Mouse (Mus musculus): ENCODE data around the gene Etl4. TPM values are rescaled to one million over a fixed set of nuclear protein-coding genes. Genes with fewer than 3 reads are reported as not detected.

Gene Etl4
- polyA plus RNA-seq, 1 experiment from 2014 or later = 12.7 TPM

DNA sequence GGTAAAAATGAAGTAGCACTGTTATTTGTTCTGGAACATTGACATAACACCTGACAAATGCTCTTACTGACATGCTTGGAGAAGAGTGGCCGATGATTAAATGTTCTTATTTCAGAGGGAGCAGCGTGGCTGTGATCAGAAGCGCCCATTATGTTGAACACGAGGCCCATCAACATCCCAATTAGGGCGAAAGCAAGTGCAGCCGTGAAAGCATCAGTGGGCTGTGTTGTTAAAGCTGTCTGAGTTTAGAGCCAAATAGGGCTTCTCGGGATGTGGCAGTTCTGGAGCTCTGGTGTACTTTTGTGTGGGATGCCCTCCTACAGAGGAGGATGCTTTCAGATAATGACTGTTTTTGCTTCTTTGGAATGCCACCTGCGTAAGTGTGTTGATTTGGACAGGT, 699.6 kb downstream of the Etl4 start:
- Histone ChIP-seq H3K9ac (no peak overlapping the region), H3K4me2 (replicated peaks) (no peak overlapping the region), H3K27ac (no peak overlapping the region), H3K27me3 (replicated peaks) (no peaks in the 10 kb centered on the region), H3K36me3 (no peaks in the 10 kb centered on the region), H3K4me3 (no peak overlapping the region), H3K9me3 (no peaks in the 10 kb centered on the region), H3K4me1 (no peaks in the 10 kb centered on the region)
- no peak for ATAC-seq (ENCODE audit: low FRiP score, low read depth)
- 62% methylated on average over 8 of the region's 8 CpGs for WGBS

DNA sequence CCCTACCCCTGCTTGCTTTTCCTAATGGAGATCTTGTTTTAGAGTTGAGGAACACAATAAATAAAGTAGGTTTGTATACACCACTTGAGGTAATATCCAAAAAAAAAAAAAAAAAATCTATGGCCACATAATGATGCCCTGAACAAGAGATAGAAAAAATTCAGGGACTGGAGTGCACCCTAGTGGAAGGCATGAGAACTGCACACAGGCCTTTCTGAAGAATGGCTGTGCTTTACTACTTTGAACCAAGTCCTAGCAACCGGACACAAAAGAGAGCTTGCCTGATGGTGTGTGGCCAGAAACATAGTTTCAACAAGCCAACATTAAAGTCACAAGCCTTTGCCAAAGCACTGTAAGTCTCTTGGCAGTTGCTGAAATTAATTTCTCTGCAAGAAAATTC, 706.4 kb downstream of the Etl4 start:
- H3K36me3 ChIP-seq = no peaks in the 10 kb centered on the region
- H3K9ac ChIP-seq = no peak overlapping the region
- H3K27ac ChIP-seq = no peak overlapping the region
- no peak overlapping the region for H3K4me2 ChIP-seq (replicated peaks)
- H3K27me3 ChIP-seq (replicated peaks) = no peaks in the 10 kb centered on the region
- WGBS = 71% methylated on average over 1 of the region's 1 CpGs
- ATAC-seq (ENCODE audit: low FRiP score, low read depth) = no peak
- H3K4me1 ChIP-seq = no peaks in the 10 kb centered on the region
- no peaks in the 10 kb centered on the region for H3K9me3 ChIP-seq
- no peak overlapping the region for H3K4me3 ChIP-seq

DNA sequence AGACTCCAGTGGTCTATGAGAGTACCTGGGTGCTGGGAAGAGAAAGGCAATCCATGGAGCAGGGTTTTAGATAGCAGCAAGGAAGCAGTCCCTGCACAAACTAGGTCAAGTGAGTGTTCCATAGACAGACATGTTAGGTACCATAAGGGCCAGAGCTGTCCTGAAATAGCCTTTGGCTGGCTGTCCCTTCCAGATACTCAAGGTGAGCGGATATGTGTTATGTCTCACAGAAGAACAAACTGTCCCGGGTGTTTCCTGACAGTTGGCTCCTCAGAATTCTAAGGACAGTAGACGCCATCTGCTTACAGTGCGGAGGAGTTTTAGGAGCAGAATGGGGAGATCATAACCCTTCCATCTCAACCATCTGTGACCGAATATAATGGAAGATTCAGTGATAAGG, 708.8 kb downstream of the Etl4 start:
- no peak overlapping the region for H3K4me2 ChIP-seq (replicated peaks)
- no peak for ATAC-seq (ENCODE audit: low FRiP score, low read depth)
- H3K9me3 ChIP-seq = no peaks in the 10 kb centered on the region
- no peaks in the 10 kb centered on the region for H3K4me1 ChIP-seq
- 91% methylated on average over 5 of the region's 5 CpGs for WGBS
- H3K27me3 ChIP-seq (replicated peaks) = no peaks in the 10 kb centered on the region
- H3K9ac ChIP-seq = no peak overlapping the region
- no peak overlapping the region for H3K27ac ChIP-seq
- H3K36me3 ChIP-seq = no peaks in the 10 kb centered on the region
- no peak overlapping the region for H3K4me3 ChIP-seq

DNA sequence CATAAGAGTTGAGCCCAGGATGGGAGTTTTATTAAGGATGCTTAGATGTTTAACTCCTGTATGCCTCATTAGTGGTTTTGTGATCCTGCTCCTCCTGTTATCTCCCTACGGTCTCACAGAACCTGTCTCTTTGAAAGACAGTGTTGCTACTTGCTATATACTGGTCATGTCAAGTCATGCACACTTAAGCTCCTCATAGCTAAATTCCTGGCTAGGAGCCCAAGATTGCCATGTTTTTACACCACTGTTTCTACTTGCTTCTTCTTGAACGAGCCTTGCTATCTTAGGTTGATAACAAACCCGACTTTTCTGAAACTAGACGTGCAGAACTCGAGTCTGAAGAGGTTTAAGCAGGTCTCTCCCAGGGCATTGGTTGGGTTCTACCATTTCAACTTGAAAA, 710.3 kb downstream of the Etl4 start:
- no peak overlapping the region for H3K4me3 ChIP-seq
- H3K9ac ChIP-seq = no peak overlapping the region
- ATAC-seq (ENCODE audit: low FRiP score, low read depth) = no peak
- H3K27ac ChIP-seq = no peak overlapping the region
- H3K36me3 ChIP-seq = no peaks in the 10 kb centered on the region
- H3K4me2 ChIP-seq (replicated peaks) = no peak overlapping the region
- no peaks in the 10 kb centered on the region for H3K27me3 ChIP-seq (replicated peaks)
- WGBS = 88% methylated on average over 5 of the region's 5 CpGs
- no peaks in the 10 kb centered on the region for H3K4me1 ChIP-seq
- H3K9me3 ChIP-seq = no peaks in the 10 kb centered on the region

DNA sequence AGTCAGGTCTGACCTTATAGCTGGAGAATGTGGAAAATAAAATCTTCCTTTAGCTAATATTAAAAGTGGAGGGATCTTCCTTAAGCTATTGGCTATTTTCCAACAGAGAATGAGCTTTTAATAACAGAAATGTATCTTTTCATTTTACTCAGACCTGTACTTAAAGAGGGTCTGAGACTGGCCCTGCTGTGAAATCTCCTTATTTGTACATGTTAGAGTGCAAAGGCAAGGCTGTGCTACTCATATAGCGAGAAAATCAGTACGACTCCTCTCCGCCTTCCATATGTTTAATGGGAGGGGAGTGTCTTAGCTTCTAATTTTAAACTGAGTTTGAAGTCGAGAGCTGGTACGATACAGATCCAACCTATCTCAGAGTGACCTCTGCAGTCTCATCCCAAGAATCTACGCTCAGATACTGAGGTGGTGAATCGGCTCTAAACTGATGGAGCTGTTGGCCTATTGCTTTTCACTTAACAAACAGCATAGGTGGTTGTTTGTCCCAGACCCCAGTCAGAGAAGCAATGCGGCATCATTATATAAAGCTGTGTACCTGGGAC, 719.7 kb downstream of the Etl4 start:
- Histone ChIP-seq H3K27me3 (replicated peaks) (no peaks in the 10 kb centered on the region), H3K4me2 (replicated peaks) (no peak overlapping the region), H3K9ac (no peak overlapping the region), H3K27ac (no peak overlapping the region), H3K36me3 (no peaks in the 10 kb centered on the region), H3K4me1 (no peaks in the 10 kb centered on the region), H3K9me3 (no peaks in the 10 kb centered on the region), H3K4me3 (no peak overlapping the region)
- no peak for ATAC-seq (ENCODE audit: low FRiP score, low read depth)
- 89% methylated on average over 8 of the region's 8 CpGs for WGBS

DNA sequence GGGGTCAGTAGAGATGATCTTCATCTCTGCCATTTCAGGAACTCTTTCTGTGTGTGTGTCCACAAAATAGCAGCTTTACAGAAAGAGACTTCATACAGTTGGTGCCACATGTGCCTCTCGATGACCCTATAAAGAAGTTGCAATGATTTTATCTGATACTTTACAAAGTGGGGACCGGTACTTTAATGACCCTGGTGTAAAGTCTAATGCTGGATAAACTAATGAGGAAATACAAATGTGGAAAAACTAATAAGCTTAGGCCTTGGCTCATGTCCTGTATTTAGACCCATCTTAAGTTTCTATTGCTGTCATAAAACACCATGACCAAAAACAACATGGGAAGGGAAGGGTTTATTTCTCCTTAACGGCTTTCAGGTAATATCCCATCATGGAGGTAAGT, 729.0 kb downstream of the Etl4 start:
- no peak for ATAC-seq (ENCODE audit: low FRiP score, low read depth)
- H3K27me3 ChIP-seq (replicated peaks) = no peaks in the 10 kb centered on the region
- no peaks in the 10 kb centered on the region for H3K4me1 ChIP-seq
- H3K9me3 ChIP-seq = no peaks in the 10 kb centered on the region
- WGBS = 90% methylated on average over 3 of the region's 3 CpGs
- no peak overlapping the region for H3K4me3 ChIP-seq
- H3K4me2 ChIP-seq (replicated peaks) = no peak overlapping the region
- H3K27ac ChIP-seq = no peak overlapping the region
- no peak overlapping the region for H3K9ac ChIP-seq
- no peaks in the 10 kb centered on the region for H3K36me3 ChIP-seq

DNA sequence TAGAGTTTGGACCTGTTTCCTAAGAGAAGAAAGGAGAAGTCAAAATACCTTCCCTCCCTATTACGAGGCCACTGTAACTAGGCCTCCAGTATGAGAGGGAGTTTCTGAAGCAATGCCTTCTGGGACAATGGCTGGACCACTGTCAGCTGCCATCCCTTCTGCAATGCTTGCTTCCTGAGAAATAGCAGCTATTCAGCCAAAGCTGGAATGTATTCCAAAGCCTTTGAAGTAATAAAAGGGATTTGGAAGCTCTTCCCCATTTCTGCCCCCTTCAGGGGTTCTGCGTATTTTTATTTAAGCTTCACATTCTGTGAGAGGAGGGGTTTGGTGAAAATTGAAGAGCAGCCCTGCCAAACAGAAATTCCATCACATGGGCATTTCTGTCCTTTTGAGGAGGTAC, 730.1 kb downstream of the Etl4 start:
- Histone ChIP-seq H3K27me3 (replicated peaks) (no peaks in the 10 kb centered on the region), H3K27ac (no peak overlapping the region), H3K36me3 (no peaks in the 10 kb centered on the region), H3K9ac (no peak overlapping the region), H3K9me3 (no peaks in the 10 kb centered on the region), H3K4me3 (no peak overlapping the region), H3K4me2 (replicated peaks) (no peak overlapping the region), H3K4me1 (no peaks in the 10 kb centered on the region)
- WGBS = 80% methylated on average over 2 of the region's 2 CpGs
- no peak for ATAC-seq (ENCODE audit: low FRiP score, low read depth)

DNA sequence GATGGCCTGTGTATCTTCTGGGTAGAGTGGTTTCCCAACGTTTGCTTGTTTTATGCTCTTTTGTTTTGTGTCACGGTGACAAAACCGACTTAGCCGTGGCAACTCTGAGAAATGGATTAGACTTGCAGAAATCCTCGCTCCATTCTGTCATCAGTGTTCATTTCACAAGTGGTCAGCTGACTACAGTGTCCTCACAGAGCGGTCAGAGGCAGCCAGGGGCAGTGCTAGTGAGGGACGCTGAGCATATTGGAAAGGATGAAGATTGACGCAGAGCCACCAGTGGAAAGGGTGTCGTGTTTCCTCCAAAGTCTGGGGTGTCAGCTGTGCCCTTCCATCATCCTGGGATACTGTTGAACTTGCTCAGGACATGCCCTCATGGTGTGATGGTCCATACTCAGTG, 733.2 kb downstream of the Etl4 start:
- no peak overlapping the region for H3K4me2 ChIP-seq (replicated peaks)
- H3K36me3 ChIP-seq = no peaks in the 10 kb centered on the region
- no peak for ATAC-seq (ENCODE audit: low FRiP score, low read depth)
- H3K4me1 ChIP-seq = no peaks in the 10 kb centered on the region
- WGBS = 74% methylated on average over 9 of the region's 9 CpGs
- H3K27ac ChIP-seq = no peak overlapping the region
- no peaks in the 10 kb centered on the region for H3K27me3 ChIP-seq (replicated peaks)
- H3K9ac ChIP-seq = no peak overlapping the region
- H3K9me3 ChIP-seq = no peaks in the 10 kb centered on the region
- H3K4me3 ChIP-seq = no peak overlapping the region

DNA sequence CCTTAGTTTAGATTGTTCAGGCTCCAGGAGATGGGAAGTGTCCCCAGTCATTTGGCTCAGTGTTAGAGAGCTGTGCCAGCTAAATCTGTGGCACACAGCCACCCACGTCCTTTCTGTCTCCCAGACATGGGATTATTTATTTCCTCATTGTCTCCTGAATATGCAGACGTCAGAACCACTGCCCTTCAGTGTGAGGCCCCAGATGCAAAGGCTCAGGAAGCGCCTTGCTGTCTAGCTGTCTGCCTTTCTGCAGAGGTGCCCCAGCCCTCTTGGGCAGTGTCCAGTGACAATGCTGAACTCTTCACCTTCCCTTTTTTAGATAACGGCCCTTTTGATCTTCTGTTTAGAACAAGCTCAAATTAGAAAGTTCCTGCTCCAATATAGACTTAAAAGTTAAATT, 740.2 kb downstream of the Etl4 start:
- WGBS = 22% methylated on average over 4 of the region's 4 CpGs
- H3K27me3 ChIP-seq (replicated peaks) = no peaks in the 10 kb centered on the region
- H3K9ac ChIP-seq = no peak overlapping the region
- H3K36me3 ChIP-seq = no peaks in the 10 kb centered on the region
- H3K4me1 ChIP-seq = no peaks in the 10 kb centered on the region
- H3K27ac ChIP-seq = no peak overlapping the region
- ATAC-seq (ENCODE audit: low FRiP score, low read depth) = peak; percentile 50
- H3K9me3 ChIP-seq = no peaks in the 10 kb centered on the region
- no peak overlapping the region for H3K4me3 ChIP-seq
- no peak overlapping the region for H3K4me2 ChIP-seq (replicated peaks)

DNA sequence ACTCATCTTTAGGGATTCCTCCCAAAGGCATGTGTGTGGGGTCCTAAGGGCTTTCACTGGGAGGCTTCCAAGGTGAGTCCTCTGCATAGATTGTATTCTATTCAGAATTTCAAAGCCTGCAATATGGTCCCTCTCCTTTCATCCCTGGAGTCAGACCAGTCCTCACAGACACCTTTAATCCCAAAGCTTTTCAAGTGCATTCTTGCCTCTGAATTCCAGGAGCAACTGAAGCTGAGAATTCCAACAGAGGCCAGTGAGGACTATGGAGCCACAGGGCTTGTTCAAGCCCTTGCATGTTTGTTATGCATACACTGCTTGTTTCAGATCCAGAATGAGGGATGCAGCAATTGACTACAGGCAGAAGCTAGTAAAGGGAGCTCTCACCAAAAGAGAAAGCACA, 743.5 kb downstream of the Etl4 start:
- no peak for ATAC-seq (ENCODE audit: low FRiP score, low read depth)
- Histone ChIP-seq H3K4me2 (replicated peaks) (no peak overlapping the region), H3K4me3 (no peak overlapping the region), H3K36me3 (no peaks in the 10 kb centered on the region), H3K9ac (no peak overlapping the region), H3K9me3 (no peaks in the 10 kb centered on the region), H3K27ac (no peak overlapping the region), H3K27me3 (replicated peaks) (no peaks in the 10 kb centered on the region), H3K4me1 (no peaks in the 10 kb centered on the region)

DNA sequence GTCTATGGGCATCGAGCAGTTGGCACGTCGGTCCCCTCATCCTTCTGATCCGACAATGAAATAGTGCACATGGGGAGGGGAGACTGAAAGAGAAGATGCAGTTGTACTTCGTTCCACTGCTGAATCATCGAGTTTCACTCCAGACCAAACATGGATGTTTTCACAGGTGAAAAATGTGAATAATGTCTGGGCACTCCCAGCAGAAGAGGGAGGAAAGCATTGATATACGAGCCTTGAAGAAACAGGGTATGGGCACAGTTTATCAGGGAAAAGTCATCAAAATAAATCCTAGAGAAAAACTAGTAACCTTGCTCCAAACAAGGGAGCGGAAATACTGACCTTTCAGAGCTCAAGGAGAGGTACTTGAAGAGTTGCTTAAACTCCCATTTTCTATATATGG, 744.5 kb downstream of the Etl4 start:
- Histone ChIP-seq H3K4me3 (no peak overlapping the region), H3K9ac (no peak overlapping the region), H3K4me2 (replicated peaks) (no peak overlapping the region), H3K4me1 (no peaks in the 10 kb centered on the region), H3K36me3 (no peaks in the 10 kb centered on the region), H3K9me3 (no peaks in the 10 kb centered on the region), H3K27ac (no peak overlapping the region), H3K27me3 (replicated peaks) (no peaks in the 10 kb centered on the region)
- WGBS = 77% methylated on average over 8 of the region's 8 CpGs
- ATAC-seq (ENCODE audit: low FRiP score, low read depth) = no peak

DNA sequence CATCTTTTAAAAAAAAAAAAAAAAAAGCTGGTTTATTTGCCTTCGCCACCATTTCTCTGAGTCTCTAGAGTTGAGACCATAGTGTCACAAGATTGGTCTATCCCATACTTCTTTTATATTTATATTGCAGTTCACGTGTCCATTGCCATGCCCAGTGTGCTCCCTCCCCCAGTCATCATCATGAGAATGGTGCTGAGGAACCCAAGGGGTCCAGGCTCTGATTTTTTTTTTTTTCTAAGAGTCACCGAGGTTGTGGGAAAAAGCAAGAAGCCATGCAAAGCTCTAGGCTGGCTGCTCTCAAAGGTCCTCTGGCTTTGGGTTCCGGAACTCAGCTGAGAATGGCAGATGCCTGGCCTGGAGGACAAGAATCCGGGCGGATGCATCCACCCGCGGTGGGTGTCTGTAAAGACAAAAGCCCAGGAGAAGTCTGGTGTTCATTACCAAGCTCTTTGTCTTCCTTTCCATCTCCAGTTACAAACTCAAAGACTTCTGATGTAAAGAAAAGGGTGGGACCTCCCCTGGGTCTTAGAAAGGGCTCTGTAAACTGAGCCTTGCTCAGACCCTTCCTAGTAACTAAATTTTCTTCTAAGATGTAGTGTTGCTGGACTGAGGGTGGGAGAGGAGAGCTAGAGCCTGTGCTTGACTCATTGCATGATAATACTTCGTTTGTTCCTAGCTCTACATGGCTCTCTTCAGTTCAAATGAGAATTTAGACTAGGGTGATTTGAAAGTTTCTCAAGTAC, 745.2 kb downstream of the Etl4 start:
- H3K27me3 ChIP-seq (replicated peaks) = no peaks in the 10 kb centered on the region
- no peak overlapping the region for H3K4me3 ChIP-seq
- 30% methylated on average over 9 of the region's 9 CpGs for WGBS
- no peaks in the 10 kb centered on the region for H3K9me3 ChIP-seq
- H3K4me2 ChIP-seq (replicated peaks) = no peak overlapping the region
- H3K9ac ChIP-seq = no peak overlapping the region
- H3K27ac ChIP-seq = no peak overlapping the region
- no peak for ATAC-seq (ENCODE audit: low FRiP score, low read depth)
- no peaks in the 10 kb centered on the region for H3K4me1 ChIP-seq
- H3K36me3 ChIP-seq = no peaks in the 10 kb centered on the region

DNA sequence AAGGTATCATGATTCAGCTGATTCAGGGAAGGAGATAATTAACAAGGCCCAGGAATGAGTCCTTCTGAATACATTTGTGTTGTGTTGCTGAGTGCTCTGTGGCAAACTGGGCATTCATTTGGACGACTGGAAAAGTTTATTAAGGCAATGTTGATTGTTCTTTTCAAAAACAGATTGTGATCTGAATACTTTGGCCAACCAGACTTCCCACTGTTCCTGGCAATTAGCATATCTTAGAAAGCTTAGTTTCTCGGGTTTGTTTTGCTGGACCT, 745.7 kb downstream of the Etl4 start:
- WGBS = 16% methylated on average over 2 of the region's 2 CpGs
- H3K4me2 ChIP-seq (replicated peaks) = no peak overlapping the region
- no peaks in the 10 kb centered on the region for H3K36me3 ChIP-seq
- no peak overlapping the region for H3K4me3 ChIP-seq
- H3K9ac ChIP-seq = no peak overlapping the region
- H3K9me3 ChIP-seq = no peaks in the 10 kb centered on the region
- H3K27me3 ChIP-seq (replicated peaks) = no peaks in the 10 kb centered on the region
- H3K4me1 ChIP-seq = no peaks in the 10 kb centered on the region
- ATAC-seq (ENCODE audit: low FRiP score, low read depth) = no peak
- H3K27ac ChIP-seq = no peak overlapping the region

Data from neural tube, embryonic 12.5 days (tissue).